Mouse (Mus musculus) midbrain, postnatal 0 days (tissue): ENCODE data around the gene Atoh8. TPM values are rescaled to one million over a fixed set of nuclear protein-coding genes. Genes with fewer than 3 reads are reported as not detected.

Experiments
- ATAC-seq: fragments of 200-750 bp; cut with Nextera tagmentation; 2 replicates; pipeline ENCODE4 v1.8.0; 2017; ENCODE audit warnings: moderate number of reproducible peaks, mild to moderate bottlenecking, moderate TSS enrichment, moderate library complexity; ENCODE audit not compliant: low FRiP score
- DNase-seq: peaks from one replicate; pipeline ENCODE4 v3.0.0-alpha.2; 2015; ENCODE audit warnings: low spot score
- H3K27ac ChIP-seq: fragments of 300-500 bp; sonication (generic); 2 replicates; pipeline ENCODE4 v1.5.1; 2014; ENCODE audit warnings: low read depth, mild to moderate bottlenecking, low read length, mixed read lengths
- H3K27me3 ChIP-seq: fragments of 300-500 bp; sonication (generic); 2 replicates; pipeline ENCODE4 v1.6.1; 2014; ENCODE audit warnings: low read length, control low read depth, mixed read lengths; ENCODE audit not compliant: insufficient read depth
- H3K36me3 ChIP-seq: fragments of 300-500 bp; sonication (generic); 2 replicates; pipeline ENCODE4 v1.6.1; 2014; ENCODE audit warnings: low read length, control low read depth, mixed read lengths; ENCODE audit not compliant: insufficient read depth
- H3K4me1 ChIP-seq: fragments of 300-500 bp; sonication (generic); 2 replicates; pipeline ENCODE4 v1.6.1; 2014; ENCODE audit warnings: mild to moderate bottlenecking, control low read depth, antibody characterized with exemption, low read length, mixed read lengths; ENCODE audit not compliant: insufficient read depth
- H3K4me2 ChIP-seq: fragments of 300-500 bp; sonication (generic); 2 replicates; pipeline ENCODE4 v1.6.1; 2014; ENCODE audit warnings: low read depth, mild to moderate bottlenecking, low read length, mixed read lengths; ENCODE audit not compliant: poor library complexity, severe bottlenecking
- H3K4me3 ChIP-seq: fragments of 300-500 bp; sonication (generic); 2 replicates; pipeline ENCODE4 v1.5.1; 2014; ENCODE audit warnings: low read depth, mild to moderate bottlenecking, low read length, moderate library complexity
- H3K9ac ChIP-seq: fragments of 300-500 bp; sonication (generic); replicated peaks from 2 replicates; pipeline ENCODE4 v1.6.1; 2014; ENCODE audit warnings: mild to moderate bottlenecking, low read length, moderate library complexity, mixed read lengths; ENCODE audit not compliant: poor library complexity, severe bottlenecking
- H3K9me3 ChIP-seq: fragments of 300-500 bp; sonication (generic); 2 replicates; pipeline ENCODE4 v1.6.1; 2016; ENCODE audit warnings: low read length, control low read depth
- CTCF ChIP-seq: IDR thresholded peaks from 2 replicates; pipeline ENCODE4 v1.5.1; 2016; ENCODE audit warnings: antibody characterized with exemption, mild to moderate bottlenecking
- WGBS: fragments of 180-500 bp; shearing (Covaris S2); extraction: QIAGEN DNeasy Blood & Tissue Kit; methylation state at CpG from one replicate; pipeline ENCODE4 v1.1.7; 2014; 5-methylcytosine and 5-hydroxymethylcytosine counted together
- polyA plus RNA-seq: library from polyadenylated mRNA; unstranded; fragments of >200 nt; fragmentation: Nextera tagmentation; extraction: Ambion mirVana; gene quantifications from 2 replicates; pipeline ENCODE4 v1.2.1, GENCODE M21; 2015
- total RNA-seq: library from RNA; depleted of rRNA; stranded (reverse); fragments of >200 nt; gene quantifications from 2 replicates; pipeline ENCODE4 v1.2.3, GENCODE M21; 2014

The Atoh8 gene
- total and polyA plus RNA-seq, 2 experiments from 2014 or later: 1.8 to 2.3 TPM

GRCm38 (mm10) chr6:72234372-72235097, 842 bp downstream of the Atoh8 start:
- Histone ChIP-seq H3K4me3 (peak overlapping the region; percentile 57), H3K9me3 (no peaks in the 10 kb centered on the region), H3K4me1 (0 out of 2 replicates have a peak, but pooled peaks cover 2% of the 10 kb centered on the region), H3K9ac (peak overlapping the region; percentile 46), H3K27me3 (peaks cover 32% of the 10 kb centered on the region), H3K36me3 (no peaks in the 10 kb centered on the region), H3K4me2 (peak overlapping the region; percentile 100), H3K27ac (no peak overlapping the region)
- ATAC-seq: peak; percentile 39
- peak; percentile 56 for DNase-seq
- TF ChIP-seq CTCF: no peak; the same call in 1 of the 2 replicates
- WGBS: under 1% methylated on average over 74 of the region's 79 CpGs

DNA sequence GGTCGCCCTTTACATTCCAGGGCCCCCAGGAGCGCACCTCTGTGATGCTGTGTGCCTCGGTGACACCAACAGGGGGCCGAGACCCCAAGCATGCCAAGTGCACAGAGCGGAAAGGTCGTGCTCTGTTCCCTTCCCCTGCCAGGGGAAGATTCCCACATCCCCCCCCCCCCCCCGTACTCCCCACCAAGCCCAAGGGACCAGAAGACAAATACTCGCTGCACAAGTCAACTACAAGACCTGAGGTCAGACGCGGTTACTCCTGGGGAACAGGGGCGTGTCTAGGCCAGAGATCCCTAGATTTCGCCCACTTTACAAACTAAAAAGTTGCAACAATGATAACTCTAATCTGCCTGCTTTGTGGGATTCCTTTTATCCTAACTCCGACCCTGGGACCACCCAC, 1.4 kb downstream of the Atoh8 start:
- H3K9ac ChIP-seq: no peak overlapping the region
- 0 out of 2 replicates have a peak, but pooled peaks cover 2% of the 10 kb centered on the region for H3K4me1 ChIP-seq
- H3K4me2 ChIP-seq: peak overlapping the region; percentile 100
- DNase-seq (no peak), ATAC-seq (no peak)
- H3K36me3 ChIP-seq: no peaks in the 10 kb centered on the region
- peaks cover 32% of the 10 kb centered on the region for H3K27me3 ChIP-seq
- WGBS: 0% methylated on average over 11 of the region's 13 CpGs
- H3K4me3 ChIP-seq: peak overlapping the region; percentile 57
- H3K27ac ChIP-seq: no peak overlapping the region
- no peaks in the 10 kb centered on the region for H3K9me3 ChIP-seq
- no peak for TF ChIP-seq CTCF

DNA sequence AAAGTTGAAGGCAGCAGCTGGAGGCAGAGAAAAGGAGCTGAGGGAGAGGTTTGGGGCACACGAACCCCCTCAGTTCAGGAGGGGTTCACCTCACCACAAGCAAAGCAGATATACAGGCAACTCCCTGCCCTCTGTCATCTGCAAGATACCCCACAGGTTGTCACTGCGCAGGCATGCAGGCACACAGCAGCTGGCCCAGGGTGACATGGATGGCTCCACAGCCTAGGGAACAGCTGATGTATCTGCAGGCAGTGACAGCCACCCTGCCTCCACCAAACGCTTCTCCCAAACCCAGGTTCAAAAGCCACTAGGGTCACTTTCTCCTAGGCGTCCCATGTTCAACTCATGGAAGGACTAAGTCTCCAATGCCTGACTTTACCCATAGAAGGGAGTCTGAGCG, 2.5 kb downstream of the Atoh8 start:
- 56% methylated on average over 5 of the region's 5 CpGs for WGBS
- no peaks in the 10 kb centered on the region for H3K9me3 ChIP-seq
- peaks cover 28% of the 10 kb centered on the region for H3K27me3 ChIP-seq
- ATAC-seq (no peak), DNase-seq (no peak)
- H3K4me2 ChIP-seq: peak overlapping the region; percentile 100; the same call in 1 of the 2 replicates
- no peak overlapping the region for H3K27ac ChIP-seq
- H3K4me3 ChIP-seq: no peak overlapping the region
- no peak for TF ChIP-seq CTCF
- no peak overlapping the region for H3K9ac ChIP-seq
- H3K4me1 ChIP-seq: 0 out of 2 replicates have a peak, but pooled peaks cover 2% of the 10 kb centered on the region
- H3K36me3 ChIP-seq: no peaks in the 10 kb centered on the region

DNA sequence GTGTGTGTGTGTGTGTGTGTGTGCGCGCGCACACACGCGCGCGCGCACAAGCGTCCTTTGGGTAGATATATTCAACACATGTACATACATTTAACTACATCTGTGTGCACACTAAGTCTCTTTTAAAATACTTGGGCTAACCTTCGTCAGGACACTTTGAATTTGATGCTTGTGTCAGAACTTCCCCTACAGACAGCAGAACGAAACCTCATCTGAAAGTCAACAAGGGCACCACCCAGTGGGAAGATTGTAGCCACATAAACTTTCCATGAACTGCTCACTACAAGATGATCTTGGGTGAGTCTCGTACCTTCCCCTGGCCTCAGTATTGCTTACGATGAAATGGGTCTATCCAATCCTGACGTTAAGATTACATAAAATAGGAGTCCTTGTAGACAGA, 3.0 kb downstream of the Atoh8 start:
- DNase-seq (no peak), ATAC-seq (no peak)
- peaks cover 24% of the 10 kb centered on the region for H3K27me3 ChIP-seq
- 92% methylated on average over 14 of the region's 14 CpGs for WGBS
- no peak overlapping the region for H3K27ac ChIP-seq
- H3K4me1 ChIP-seq: 0 out of 2 replicates have a peak, but pooled peaks cover 2% of the 10 kb centered on the region
- H3K4me2 ChIP-seq: no peak overlapping the region
- no peak overlapping the region for H3K4me3 ChIP-seq
- no peaks in the 10 kb centered on the region for H3K9me3 ChIP-seq
- H3K36me3 ChIP-seq: no peaks in the 10 kb centered on the region
- TF ChIP-seq CTCF: no peak
- no peak overlapping the region for H3K9ac ChIP-seq

- Histone ChIP-seq H3K9ac (no peak overlapping the region), H3K36me3 (no peaks in the 10 kb centered on the region), H3K27ac (no peak overlapping the region), H3K9me3 (no peaks in the 10 kb centered on the region), H3K4me3 (no peak overlapping the region), H3K4me1 (0 out of 2 replicates have a peak, but pooled peaks cover 2% of the 10 kb centered on the region), H3K27me3 (peaks cover 22% of the 10 kb centered on the region), H3K4me2 (no peak overlapping the region)
- DNase-seq (no peak), ATAC-seq (no peak; the same call in 1 of the 2 replicates)
- 30% methylated on average over 5 of the region's 5 CpGs for WGBS
- TF ChIP-seq CTCF: no peak
Observed at GRCm38 (mm10) chr6:72230875-72231274, 4.5 kb downstream of the Atoh8 start.

- H3K36me3 ChIP-seq: no peaks in the 10 kb centered on the region
- no peak overlapping the region for H3K4me2 ChIP-seq
- no peaks in the 10 kb centered on the region for H3K9me3 ChIP-seq
- no peak for ATAC-seq
- no peak for DNase-seq
- no peak overlapping the region for H3K27ac ChIP-seq
- WGBS: 86% methylated on average over 9 of the region's 9 CpGs
- H3K27me3 ChIP-seq: 0 out of 2 replicates have a peak, but pooled peaks cover 9% of the 10 kb centered on the region
- no peaks in the 10 kb centered on the region for H3K4me1 ChIP-seq
- no peak overlapping the region for H3K9ac ChIP-seq
- no peak for TF ChIP-seq CTCF
- H3K4me3 ChIP-seq: no peak overlapping the region
Observed at GRCm38 (mm10) chr6:72227665-72228265, 7.6 kb downstream of the Atoh8 start.
